Mouse (Mus musculus): Measurements from ENCODE around the gene Ttf1.

Ttf1 gene

GRCm38 (mm10) chr2:29060135-29060597 lies at the start of gene Ttf1:
TSS of gene Ttf1 (plus strand) at chr2:29060262.
- peak; percentile 95 for DNase-seq (ENCODE audit: low spot score)

- no peak for DNase-seq (ENCODE audit: low spot score)
These were observed 47.5 kb upstream of the Ttf1 start for GRCm38 (mm10) chr2:29012523-29012922.

GRCm38 (mm10) chr2:29016599-29017587 lies 43.2 kb upstream of the Ttf1 start:
- no peak for DNase-seq (ENCODE audit: low spot score)

- no peak for DNase-seq (ENCODE audit: low spot score)
These were observed 41.4 kb upstream of the Ttf1 start for GRCm38 (mm10) chr2:29018680-29019079.

- no peak for DNase-seq (ENCODE audit: low spot score)
These were observed 39.0 kb upstream of the Ttf1 start for GRCm38 (mm10) chr2:29021025-29021424.

DNA sequence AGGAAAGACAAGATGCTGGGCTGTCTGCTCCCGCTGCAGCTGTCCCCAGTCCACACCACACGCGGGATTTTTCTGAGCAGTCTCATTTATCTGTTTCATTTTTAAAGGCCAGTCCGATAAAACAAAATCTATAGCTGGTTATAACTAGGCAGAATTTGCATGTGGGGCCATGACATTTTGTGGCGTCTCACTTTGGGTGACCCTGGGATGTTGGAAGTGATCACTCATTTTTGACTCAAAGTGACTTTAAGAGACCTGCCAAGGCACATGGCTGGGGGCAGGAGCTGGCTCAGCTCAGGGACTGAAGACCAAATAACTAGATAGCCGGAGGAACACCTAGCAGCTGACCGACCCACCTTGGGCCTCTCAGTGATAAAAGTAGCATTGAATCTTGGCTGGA lies 37.1 kb upstream of the Ttf1 start:
- DNase-seq (ENCODE audit: low spot score): no peak

GRCm38 (mm10) chr2:29025284-29025683 lies 34.8 kb upstream of the Ttf1 start:
- DNase-seq (ENCODE audit: low spot score): no peak

DNA sequence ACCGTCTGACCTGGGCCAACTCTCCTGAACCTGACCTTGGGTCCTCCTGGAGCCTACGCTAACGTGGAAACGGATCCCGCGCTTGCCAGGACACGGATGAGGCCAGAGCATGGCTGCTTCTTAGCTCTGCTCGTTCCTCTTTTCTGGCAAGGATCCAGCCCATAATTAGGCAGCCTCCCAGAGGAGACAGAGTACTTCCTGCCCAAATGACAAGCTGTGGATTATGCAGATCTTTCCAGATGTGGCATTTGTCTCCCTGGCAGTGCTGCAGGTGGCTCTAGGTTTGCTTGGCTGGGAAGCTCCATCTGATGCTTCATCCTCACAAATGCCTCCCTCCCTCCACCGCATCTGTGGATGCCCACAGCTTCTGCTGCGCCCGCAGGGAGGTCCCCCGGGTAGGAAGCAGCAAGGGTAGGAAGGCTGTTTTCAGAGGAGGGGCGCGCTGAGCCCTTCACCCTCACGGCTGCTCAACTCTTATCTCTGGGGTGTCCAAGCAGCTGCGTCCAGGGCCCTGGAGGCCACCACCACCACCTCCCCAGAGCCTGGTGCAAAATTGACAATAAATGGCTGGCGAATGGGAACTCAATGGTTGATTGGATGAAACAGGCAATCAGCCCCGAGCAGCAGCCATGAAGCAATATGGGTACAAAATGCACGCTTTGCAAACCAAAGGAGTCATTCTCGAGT lies 29.9 kb upstream of the Ttf1 start:
- DNase-seq (ENCODE audit: low spot score): peak; percentile 66

GRCm38 (mm10) chr2:29031951-29032350 lies 28.1 kb upstream of the Ttf1 start:
- no peak for DNase-seq (ENCODE audit: low spot score)

- no peak for DNase-seq (ENCODE audit: low spot score)
These were observed 25.3 kb upstream of the Ttf1 start for GRCm38 (mm10) chr2:29034542-29035475.

- no peak for DNase-seq (ENCODE audit: low spot score)
These were observed 24.4 kb upstream of the Ttf1 start for GRCm38 (mm10) chr2:29035698-29036097.

DNA sequence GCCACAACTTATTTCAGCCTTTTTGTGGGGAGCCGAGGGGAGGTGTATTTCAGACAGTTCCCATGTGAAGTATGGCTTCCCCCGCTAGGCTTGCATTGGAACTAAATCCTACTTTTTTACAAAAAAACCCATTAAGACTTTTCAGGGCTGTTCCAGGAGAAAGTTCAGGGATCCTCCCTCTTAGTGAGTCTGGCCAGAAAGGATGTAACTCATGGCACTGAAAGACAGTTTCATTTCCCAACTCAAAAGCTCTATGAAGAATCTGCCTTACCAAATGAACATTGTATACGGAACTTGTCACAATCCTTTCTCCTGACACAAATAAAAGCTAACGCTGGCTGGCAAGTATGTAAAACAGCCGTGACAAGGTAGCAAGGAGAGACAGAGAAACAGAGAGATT lies 20.3 kb upstream of the Ttf1 start:
- DNase-seq (ENCODE audit: low spot score): no peak

DNA sequence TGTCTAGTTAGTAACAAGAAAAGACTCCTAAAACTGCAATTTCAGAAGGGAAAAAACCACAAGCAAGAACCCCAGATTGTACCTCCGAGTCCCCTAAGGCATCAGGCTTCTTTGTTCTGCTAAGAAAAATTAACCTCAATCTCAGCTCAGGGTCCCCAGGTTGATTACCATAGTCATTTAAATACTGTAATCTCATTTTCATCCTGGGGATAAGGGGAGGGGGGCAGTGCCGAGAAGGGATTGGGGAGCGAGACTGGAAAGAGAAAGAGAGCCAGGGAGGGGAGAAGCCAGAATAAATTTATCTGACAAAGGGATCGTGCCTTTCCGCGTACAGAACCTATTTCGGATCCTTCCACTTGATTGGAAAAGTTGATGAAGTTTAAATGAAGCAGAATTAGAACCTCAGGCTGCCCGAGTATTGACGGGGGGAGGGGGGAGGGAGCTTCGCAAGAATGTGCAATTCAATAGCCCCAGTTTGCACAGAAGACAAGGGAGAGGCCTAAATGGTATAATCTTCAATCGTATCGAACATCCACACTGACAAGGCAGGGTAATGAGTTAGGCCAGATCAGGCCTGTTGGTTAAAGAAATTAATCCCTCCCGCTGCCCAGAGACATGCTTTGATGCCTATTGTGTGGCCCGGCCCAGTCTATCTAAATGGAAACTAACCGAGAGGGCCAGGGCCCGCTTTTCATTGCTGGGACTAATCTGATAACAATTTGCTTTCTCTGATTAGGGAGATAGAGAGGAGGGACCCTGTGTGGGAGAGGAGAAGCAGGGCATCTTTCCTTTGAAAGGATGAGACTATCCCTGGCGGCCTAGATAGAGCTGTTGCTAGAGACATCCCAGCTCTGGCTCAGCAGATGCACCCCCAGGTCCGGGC lies 19.2 kb upstream of the Ttf1 start:
- no peak for DNase-seq (ENCODE audit: low spot score)

- no peak for DNase-seq (ENCODE audit: low spot score)
These were observed 18.6 kb upstream of the Ttf1 start for GRCm38 (mm10) chr2:29041477-29041768.

DNA sequence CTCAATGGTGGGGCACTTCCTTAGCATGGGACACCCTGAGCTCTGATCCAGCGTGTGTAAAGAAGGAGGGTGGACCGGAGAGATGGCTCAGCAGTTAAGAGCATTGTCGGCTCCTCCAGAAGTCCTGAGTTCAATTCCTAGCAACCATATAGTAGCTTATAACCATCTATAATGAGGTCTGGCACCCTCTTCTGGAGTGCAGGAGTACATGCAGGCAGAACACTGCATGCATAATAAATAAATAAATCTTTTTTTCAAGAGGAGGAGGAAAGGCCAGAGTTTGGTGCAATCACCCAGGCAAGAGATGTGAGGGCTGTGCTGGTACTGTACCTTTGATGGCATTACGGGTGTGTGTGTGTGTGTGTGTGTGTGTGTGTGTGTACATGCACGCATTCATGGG lies 17.9 kb upstream of the Ttf1 start:
- no peak for DNase-seq (ENCODE audit: low spot score)

DNA sequence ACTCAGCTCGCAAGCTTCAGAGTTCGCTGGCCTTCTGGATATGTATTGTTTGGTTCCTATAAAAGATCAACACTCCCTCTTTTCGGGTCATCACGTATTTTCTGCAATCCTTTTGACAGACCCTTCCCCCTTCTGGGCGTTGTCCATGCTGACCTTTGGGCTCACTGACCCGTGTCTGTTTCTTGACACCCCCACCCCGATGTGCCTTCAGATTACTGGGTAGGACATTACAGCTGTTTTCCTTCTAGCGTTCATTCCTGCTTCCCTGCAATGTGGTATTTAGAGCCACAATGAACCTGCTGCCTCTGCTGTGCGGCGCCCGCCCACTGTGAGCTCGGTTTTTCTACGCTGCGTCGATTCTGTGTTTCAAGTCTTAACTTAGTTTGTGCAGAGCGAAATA lies 13.9 kb upstream of the Ttf1 start:
- no peak for DNase-seq (ENCODE audit: low spot score)

- no peak for DNase-seq (ENCODE audit: low spot score)
These were observed 8.1 kb upstream of the Ttf1 start for GRCm38 (mm10) chr2:29051932-29052331.

DNA sequence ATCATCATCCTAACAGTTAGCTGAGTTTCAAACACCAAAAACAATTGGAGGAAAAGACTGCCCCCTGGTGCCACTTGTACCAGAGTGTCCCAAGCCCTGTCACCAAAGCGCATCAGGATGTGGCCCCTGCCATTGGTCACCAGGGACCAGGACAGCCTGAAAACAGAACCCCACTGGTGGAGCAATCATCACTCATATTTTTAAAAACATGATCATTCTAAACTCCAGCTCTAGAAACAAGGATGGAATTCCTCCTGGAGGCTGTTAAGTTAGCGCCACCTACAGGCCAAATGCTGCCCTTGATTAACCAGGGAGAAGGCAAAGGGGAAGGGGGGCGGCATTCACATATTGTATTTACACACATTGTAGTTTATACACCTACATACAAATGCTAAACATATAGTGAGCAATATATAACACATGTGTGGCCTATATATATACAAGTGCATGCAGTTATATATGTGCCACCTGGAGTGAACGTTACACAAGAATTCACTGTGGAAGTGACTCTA lies 7.1 kb upstream of the Ttf1 start:
- peak; percentile 59 for DNase-seq (ENCODE audit: low spot score)

DNA sequence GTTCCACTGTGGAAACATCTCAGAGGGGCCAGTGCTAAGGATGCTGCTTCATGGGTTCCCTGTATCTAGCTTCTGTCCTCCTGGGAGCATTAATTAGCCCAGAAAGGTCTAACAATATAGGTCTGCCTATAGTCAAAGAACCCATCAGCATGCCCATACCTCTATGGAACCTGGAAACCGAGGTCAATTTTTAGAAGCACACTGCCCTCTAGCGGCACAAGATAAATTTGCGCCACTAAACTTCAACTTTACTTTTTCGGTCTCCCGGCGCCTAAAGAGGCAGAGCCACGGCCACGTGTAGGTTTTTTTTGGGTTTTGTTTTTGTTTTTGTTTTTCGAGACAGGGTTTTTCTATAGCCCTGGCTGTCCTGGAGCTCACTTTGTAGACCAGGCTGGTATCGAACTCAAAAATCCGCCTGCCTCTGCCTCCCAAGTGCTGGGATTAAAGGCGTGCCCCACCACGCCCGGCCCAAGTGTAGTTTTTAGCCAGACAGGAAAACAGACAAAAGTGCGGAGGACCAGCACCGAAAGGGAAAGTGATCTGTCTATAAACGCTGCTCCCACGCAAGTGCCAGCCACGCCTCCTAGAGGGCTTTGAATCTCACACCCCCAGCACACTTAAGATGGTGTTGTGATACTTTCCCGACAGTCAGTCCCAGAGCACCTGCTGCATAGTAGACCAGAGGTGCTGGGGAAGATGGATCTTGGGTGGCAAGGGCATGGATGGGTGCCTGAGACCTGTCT lies 6.1 kb upstream of the Ttf1 start:
- DNase-seq (ENCODE audit: low spot score): peak; percentile 69

GRCm38 (mm10) chr2:29054545-29054935 lies 5.5 kb upstream of the Ttf1 start:
- no peak for DNase-seq (ENCODE audit: low spot score)
